Mouse (Mus musculus): ENCODE data around the gene Gys2.
"Not testable (repeated sequence)": the region's sequence is repeated elsewhere in the genome, so short reads cannot be mapped to it uniquely, and the experiment has no call there.

Gene Gys2

GRCm38 (mm10) chr6:142472801-142473203 lies at the start of gene Gys2:
Gene Gys2, minus strand, starts transcription at chr6:142473109.
- no peak for DNase-seq (ENCODE audit: low spot score in 2 of 2)

- no peak for DNase-seq (ENCODE audit: low spot score in 2 of 2)
Measured at GRCm38 (mm10) chr6:142521591-142522110, 48.7 kb upstream of the Gys2 start.

GRCm38 (mm10) chr6:142519110-142519509 lies 46.2 kb upstream of the Gys2 start:
- no peak for DNase-seq (ENCODE audit: low spot score in 2 of 2)

DNA sequence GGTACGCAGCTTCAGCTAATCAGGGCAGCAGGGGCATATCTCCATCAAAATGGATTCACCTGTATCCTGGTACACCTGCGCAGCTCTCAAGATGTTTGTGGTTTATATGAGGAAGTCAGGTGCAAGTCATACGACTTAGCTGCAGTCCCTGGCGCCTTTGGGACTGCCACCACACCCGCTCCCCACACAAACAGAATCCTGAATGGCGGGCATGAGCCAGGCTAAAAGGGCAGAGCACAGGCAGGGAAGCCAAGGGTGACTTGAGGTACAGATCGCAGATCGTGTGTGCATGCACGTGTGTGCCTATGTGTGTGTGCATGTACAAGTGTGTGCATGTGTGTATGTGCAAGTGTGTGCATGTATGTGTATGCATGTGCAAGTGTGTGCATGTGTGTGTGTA lies 42.5 kb upstream of the Gys2 start:
- DNase-seq (ENCODE audit: low spot score in 2 of 2) = not testable (repeated sequence)

DNA sequence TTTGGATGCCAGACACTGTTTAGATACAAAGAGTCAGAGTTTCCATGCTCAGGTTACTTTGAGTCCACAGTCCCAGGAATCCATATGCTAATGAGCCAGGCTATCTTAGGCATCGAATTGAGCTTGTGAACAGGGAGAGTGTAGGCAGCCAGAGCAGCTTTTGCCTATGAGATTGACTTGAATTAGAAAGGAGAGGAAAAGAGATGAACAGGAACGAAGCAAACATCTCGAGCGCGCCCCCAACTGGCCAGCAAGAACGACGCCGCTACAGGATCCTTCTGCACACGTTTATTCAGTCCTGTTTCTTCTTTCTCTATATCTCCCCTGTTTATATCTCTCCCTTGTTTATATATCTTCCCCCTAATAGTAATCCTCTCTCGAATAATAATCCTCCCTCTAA lies 42.0 kb upstream of the Gys2 start:
- DNase-seq (ENCODE audit: low spot score in 2 of 2) = no peak

- DNase-seq (ENCODE audit: low spot score in 2 of 2) = no peak
Measured at GRCm38 (mm10) chr6:142512902-142513301, 40.0 kb upstream of the Gys2 start.

DNA sequence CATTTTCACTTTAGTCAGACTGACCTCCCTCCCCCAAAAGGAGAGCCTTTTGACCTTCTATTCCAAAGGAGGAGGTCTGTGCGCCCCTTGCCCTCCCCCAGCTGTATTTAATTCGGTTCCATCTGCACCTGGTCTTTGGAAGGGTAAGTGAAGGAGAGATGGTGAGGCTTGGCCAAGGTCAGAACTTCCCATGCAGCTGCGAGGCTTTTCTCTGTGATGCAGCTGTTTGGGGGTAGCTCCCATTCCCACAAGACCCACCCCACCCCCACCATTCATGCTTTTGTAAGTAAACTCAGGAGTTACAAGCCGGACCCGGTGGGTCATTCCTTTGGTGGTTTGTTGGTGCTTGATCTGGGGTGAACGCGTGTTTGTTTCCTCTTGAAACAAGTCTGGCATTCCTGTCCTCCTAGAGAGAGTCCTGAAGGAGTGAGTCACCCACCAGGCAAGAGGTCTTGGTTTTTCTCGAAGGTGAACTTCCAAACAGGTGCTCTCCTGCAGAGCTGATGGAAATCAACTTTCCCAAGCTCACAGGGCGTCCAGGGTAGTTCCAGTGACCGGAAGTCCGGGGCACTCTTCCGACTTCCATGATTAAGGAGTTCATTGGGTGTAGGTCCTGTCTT lies 38.7 kb upstream of the Gys2 start:
- DNase-seq (ENCODE audit: low spot score in 2 of 2) = no peak

DNA sequence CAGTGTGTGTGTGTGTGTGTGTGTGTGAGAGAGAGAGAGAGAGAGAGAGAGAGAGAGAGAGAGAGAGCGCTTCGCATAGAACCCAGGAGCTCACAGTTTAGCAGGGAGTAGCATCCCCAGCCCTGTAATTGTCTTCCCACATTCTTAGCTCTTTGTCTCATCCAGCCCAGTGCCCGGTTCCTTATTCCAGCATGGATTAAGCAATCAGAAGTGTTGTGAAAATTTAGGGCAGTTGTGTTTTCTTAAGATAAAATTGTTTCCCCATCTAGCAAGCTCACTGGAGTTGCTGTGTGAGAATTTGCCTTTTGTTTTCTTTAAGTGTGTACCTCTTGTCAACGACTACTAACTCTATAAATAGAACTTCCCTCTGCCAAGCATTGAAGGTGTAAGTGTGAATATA lies 35.8 kb upstream of the Gys2 start:
- DNase-seq (ENCODE audit: low spot score in 2 of 2) = no peak

DNA sequence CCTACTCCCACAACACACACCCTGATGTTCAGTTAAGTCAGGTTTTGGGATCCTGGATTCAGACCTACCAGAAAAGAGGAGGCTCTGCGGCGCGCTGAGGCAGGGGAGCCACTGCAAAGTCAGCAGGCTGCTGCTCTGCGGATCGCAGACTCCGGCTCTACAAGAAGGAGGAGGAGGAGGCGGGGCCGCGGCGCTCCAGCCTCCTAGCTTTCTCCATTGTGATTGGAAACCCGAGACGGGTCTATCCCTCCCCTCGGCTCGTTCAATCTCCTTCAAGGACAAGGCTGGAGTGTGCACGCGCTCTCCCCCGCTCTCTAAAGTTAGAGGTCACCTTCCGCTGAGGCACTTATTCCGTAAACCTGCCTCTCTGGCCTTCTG lies 34.9 kb upstream of the Gys2 start, which contains the start of gene Ldhb:
Ldhb (minus strand) TSS at position 173 of the 378 bp plus-strand sequence.
- peak; percentile 30 to 41 for DNase-seq (ENCODE audit: low spot score in 2 of 2)

GRCm38 (mm10) chr6:142507033-142507784 lies 34.3 kb upstream of the Gys2 start:
- DNase-seq (ENCODE audit: low spot score in 2 of 2) = no peak

GRCm38 (mm10) chr6:142506338-142507032 lies 33.6 kb upstream of the Gys2 start:
- DNase-seq (ENCODE audit: low spot score in 2 of 2) = no peak

DNA sequence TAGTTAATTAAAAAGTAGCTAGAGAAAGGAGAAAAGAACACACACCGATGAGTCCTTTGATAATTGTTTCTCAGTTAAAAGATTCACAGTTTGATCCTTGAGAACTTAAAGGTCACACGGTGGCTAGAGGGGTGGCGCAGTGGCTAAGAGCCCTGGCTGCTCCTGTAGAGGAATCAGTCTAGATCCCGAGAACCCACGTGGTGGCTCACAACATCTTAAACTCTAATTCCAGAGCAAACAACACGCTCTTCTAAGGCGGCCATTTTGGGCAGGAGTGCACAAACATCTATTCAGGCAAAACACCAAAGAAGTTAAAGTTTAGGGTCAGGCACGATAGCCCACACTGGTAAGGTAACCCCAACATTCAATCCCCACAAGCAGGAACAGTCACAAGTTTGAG lies 30.7 kb upstream of the Gys2 start:
- no peak for DNase-seq (ENCODE audit: low spot score in 2 of 2)

DNA sequence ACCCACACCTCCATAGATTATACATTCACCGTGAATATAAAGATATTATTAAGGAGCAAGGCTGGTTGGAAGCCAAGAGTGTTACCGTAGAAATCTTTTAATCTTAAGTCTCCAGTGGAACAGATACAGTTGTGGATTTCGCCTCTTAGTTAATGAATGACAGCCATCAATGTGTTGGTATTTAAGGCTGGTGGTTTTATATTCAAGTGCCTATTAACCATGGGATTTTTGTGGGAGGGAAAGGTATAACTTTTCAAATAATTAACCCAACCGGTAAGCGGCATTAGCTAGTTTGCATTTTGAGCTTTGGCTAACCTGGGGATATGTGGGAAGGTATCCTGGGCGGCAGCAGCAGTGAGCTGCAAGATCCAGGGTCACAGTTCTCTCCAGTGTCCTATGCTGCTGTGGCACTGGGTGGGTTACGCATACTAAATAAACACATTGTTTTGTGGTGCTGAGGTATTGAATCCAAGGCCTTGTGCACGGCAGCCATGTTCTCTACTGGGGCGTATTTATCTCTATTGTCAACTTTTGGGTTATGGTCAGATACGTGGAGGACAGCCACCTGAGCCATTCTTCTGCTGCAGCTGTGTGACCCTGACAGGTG lies 29.7 kb upstream of the Gys2 start:
- no peak for DNase-seq (ENCODE audit: low spot score in 2 of 2)

- DNase-seq (ENCODE audit: low spot score in 2 of 2) = not testable (repeated sequence)
Measured at GRCm38 (mm10) chr6:142490114-142490513, 17.2 kb upstream of the Gys2 start.

DNA sequence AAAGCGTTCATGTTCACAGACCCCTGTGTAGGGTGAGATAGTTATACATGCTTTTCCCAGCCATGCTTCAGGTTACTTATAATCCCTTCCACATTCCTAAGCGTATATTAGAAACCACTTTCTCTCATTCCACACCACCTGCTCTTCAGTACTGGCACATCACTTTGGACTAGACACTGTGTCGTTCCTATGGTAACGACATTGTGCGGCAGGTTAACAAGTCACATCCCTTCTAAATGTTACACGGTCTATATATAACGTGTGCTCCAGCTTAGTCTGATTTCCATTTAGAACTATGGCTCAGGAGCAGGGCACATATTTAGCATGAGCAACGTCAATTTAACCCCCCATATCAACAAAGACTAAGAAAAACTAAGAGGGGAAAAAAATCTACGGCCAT lies 14.7 kb upstream of the Gys2 start:
- no peak for DNase-seq (ENCODE audit: low spot score in 2 of 2)

DNA sequence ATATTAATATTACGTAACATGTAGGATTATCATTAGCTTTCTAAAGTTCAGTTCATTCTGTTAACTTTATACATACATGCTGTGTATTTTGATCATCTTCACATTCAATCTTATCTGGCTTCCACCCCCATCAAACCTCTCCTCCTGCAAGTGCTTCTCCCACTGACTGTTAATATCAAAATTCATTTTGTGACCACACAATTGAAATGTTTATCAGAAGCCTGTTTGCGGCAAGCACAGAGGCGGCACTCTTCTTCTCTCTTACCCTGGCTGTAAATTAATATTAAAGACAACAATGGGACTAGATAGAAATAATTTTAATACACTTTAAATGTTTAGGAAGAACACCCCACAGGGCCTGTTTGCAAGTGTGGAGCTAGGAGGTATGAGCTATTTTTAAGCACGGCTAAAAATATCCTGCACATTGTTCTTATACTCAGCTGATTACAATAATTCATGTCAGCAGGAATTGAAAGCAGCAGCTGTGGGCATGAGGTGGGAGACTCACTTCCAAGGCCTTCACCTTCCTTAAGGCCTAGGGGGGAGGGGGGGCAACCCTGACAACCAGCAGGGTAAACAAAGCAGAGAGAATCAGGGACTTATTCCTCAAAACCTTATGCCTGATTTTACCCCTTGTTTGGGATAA lies 12.7 kb upstream of the Gys2 start:
- no peak for DNase-seq (ENCODE audit: low spot score in 2 of 2)

GRCm38 (mm10) chr6:142477239-142477638 lies 4.3 kb upstream of the Gys2 start:
- DNase-seq (ENCODE audit: low spot score in 2 of 2) = no peak

- no peak for DNase-seq (ENCODE audit: low spot score in 2 of 2)
Measured at GRCm38 (mm10) chr6:142471141-142471540, 1.8 kb downstream of the Gys2 start.

DNA sequence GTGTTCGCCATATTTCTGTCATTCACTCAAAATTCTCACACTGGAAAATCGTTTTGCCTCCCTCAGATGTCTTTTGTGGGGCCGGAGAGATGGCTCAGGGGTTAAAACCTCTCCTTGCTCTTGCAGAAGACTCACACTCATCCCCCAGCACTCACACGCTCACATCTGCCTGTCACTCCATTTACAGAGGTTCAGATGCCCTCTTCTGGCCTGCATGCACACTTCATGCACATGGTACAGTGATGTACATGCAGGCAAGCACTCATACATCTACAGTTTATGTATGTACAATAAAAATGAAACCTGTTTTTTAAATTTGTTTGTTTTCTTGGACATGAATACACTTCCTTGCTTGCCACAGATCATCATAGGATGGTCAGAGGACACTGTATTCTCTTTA lies 3.3 kb downstream of the Gys2 start:
- DNase-seq (ENCODE audit: low spot score in 2 of 2) = no peak

DNA sequence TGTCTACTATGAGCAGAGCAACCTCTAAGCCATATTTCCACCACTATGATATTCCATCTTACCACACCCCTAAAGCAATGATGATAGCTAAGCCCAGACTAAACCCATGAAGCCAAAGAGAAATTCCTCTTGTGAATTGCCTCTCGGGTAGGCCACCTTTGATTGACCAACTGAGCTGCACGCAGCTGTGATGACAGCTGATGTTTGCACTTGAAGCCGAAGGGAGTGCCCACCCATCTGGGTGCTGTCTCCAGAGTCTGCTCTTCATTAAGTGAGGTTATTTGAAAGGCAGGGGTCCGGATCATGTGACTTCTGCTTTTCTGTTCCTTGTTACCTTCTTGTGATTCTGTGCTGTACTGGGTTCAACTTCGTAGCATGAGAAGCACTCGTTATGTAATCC lies 10.7 kb downstream of the Gys2 start:
- no peak for DNase-seq (ENCODE audit: low spot score in 2 of 2)

GRCm38 (mm10) chr6:142459017-142459678 lies 13.8 kb downstream of the Gys2 start:
- DNase-seq (ENCODE audit: low spot score in 2 of 2) = no peak

Data from spleen, postnatal 36 days (tissue).